Mouse (Mus musculus) kidney, embryonic 15.5 days (tissue): ENCODE data around the gene Usp54. TPM values are rescaled to one million over a fixed set of nuclear protein-coding genes. Genes with fewer than 3 reads are reported as not detected.
"Not testable (repeated sequence)": the region's sequence is repeated elsewhere in the genome, so short reads cannot be mapped to it uniquely, and the experiment has no call there.

Source experiments
- ATAC-seq: fragments of 200-750 bp; cut with Nextera tagmentation; replicated peaks from 2 replicates; pipeline ENCODE4 v1.8.0; 2017; ENCODE audit warnings: moderate TSS enrichment; ENCODE audit not compliant: low FRiP score
- H3K27ac ChIP-seq: fragments of 300-500 bp; sonication (generic); 2 replicates; pipeline ENCODE4 v1.5.1; 2015; ENCODE audit warnings: mild to moderate bottlenecking, inconsistent platforms
- H3K27me3 ChIP-seq: fragments of 300-500 bp; sonication (generic); 2 replicates; pipeline ENCODE4 v1.6.1; 2015; ENCODE audit warnings: inconsistent platforms
- H3K36me3 ChIP-seq: fragments of 300-500 bp; sonication (generic); 2 replicates; pipeline ENCODE4 v1.6.1; 2015; ENCODE audit warnings: inconsistent platforms
- H3K4me1 ChIP-seq: fragments of 300-500 bp; sonication (generic); 2 replicates; pipeline ENCODE4 v1.6.1; 2015; ENCODE audit warnings: inconsistent platforms
- H3K4me2 ChIP-seq: fragments of 300-500 bp; sonication (generic); 2 replicates; pipeline ENCODE4 v1.6.1; 2015; ENCODE audit warnings: moderate library complexity, mild to moderate bottlenecking, inconsistent platforms
- H3K4me3 ChIP-seq: fragments of 300-500 bp; sonication (generic); replicated peaks from 2 replicates; pipeline ENCODE4 v1.5.1; 2015; ENCODE audit warnings: mild to moderate bottlenecking, inconsistent platforms
- H3K9ac ChIP-seq: fragments of 300-500 bp; sonication (generic); 2 replicates; pipeline ENCODE4 v1.6.1; 2015; ENCODE audit warnings: mild to moderate bottlenecking, inconsistent platforms
- H3K9me3 ChIP-seq: fragments of 300-500 bp; sonication (generic); replicated peaks from 2 replicates; pipeline ENCODE4 v1.6.1; 2016; ENCODE audit warnings: inconsistent platforms
- WGBS: fragments of 180-500 bp; shearing (Covaris S2); methylation state at CpG from one replicate; pipeline ENCODE4 v1.1.7; 2015; ENCODE audit warnings: mixed read lengths; 5-methylcytosine and 5-hydroxymethylcytosine counted together
- polyA plus RNA-seq: library from polyadenylated mRNA; unstranded; fragments of >200 nt; fragmentation: Nextera tagmentation; extraction: Ambion mirVana; gene quantifications from 2 replicates; pipeline ENCODE4 v1.2.1, GENCODE M21; 2015

Gene Usp54
- polyA plus RNA-seq, 1 experiment from 2014 or later = 8.9 TPM

- Histone ChIP-seq H3K4me3 (no peak overlapping the region), H3K27ac (no peak overlapping the region), H3K9ac (no peak overlapping the region), H3K4me1 (peaks cover 22% of the 10 kb centered on the region), H3K4me2 (no peak overlapping the region), H3K27me3 (no peaks in the 10 kb centered on the region), H3K36me3 (no peaks in the 10 kb centered on the region), H3K9me3 (no peaks in the 10 kb centered on the region)
- 43% methylated on average over 4 of the region's 4 CpGs for WGBS
- 0 out of 2 replicates have a peak, but pooled peaks have one; percentile 33 for ATAC-seq
Measured at GRCm38 (mm10) chr14:20651722-20652256, 10.9 kb upstream of the Usp54 start.

DNA sequence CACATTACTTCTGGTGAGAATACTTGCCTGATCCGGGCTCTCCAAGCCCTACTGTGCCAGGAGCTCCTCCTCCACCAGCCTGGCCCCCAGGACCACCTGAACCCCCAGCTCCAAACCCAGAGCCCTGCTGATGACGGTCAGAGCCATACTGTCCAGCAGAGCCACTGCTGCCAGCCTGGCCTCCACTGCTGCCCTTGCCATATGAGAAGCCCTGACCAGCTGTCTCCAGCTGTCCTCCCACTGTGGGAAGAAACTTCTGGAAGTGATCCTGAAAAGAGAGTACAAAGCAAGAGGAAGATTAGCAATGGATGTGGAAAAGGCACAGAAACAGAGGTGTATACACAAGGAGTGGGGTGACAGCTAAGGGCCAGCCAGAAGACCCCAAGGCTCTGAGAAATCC is 10.1 kb upstream of the Usp54 start:
- H3K9me3 ChIP-seq = no peaks in the 10 kb centered on the region
- WGBS = 51% methylated on average over 2 of the region's 2 CpGs
- no peak for ATAC-seq
- no peak overlapping the region for H3K4me2 ChIP-seq
- no peak overlapping the region for H3K27ac ChIP-seq
- no peaks in the 10 kb centered on the region for H3K27me3 ChIP-seq
- H3K36me3 ChIP-seq = no peaks in the 10 kb centered on the region
- H3K4me1 ChIP-seq = peaks cover 15% of the 10 kb centered on the region; the same call in 1 of the 2 replicates
- H3K4me3 ChIP-seq = no peak overlapping the region
- no peak overlapping the region for H3K9ac ChIP-seq

DNA sequence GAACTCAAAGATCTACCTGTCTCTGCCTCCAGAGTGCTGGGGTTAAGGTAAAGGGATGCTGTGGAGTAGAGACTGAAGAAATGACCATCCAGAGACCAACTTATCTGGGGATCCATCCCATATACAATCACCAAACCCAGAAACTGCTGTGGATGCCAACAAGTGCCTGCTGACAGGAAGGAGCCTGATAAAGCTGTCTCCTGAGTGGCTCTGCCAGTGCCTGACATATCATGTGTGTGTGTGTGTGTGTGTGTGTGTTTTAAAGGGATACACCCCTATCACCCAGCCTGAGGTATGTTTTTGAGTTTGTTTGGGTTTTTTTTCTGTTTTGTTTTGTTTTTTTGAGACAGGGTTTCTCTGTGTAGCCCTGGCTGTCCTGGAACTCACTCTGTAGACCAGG is 5.5 kb upstream of the Usp54 start:
- Histone ChIP-seq H3K36me3 (no peaks in the 10 kb centered on the region), H3K4me2 (no peak overlapping the region), H3K27me3 (no peaks in the 10 kb centered on the region), H3K9me3 (no peaks in the 10 kb centered on the region), H3K4me3 (no peak overlapping the region), H3K9ac (no peak overlapping the region), H3K27ac (no peak overlapping the region), H3K4me1 (peaks cover 9% of the 10 kb centered on the region)
- no peak for ATAC-seq

DNA sequence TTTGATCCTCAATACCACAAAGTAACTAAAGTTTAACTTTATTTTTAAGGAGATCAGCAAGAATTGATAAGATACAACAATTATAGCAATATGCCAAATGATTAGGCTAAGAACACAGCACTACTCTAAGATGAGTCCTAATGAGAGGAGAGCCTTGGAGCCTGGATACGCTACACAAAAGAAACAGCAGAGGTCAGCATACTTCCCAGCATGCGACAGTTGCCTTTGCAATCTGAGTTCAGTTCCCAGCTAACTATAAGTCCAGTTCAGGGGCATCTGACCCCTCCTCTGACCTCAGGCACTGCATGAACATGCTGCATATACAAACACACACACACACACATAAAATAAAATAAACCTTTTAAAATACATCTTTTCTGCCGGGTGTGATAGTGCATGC is 4.7 kb upstream of the Usp54 start:
- Histone ChIP-seq H3K27me3 (no peaks in the 10 kb centered on the region), H3K4me2 (no peak overlapping the region), H3K4me1 (peaks cover 8% of the 10 kb centered on the region), H3K9me3 (no peaks in the 10 kb centered on the region), H3K9ac (no peak overlapping the region), H3K27ac (no peak overlapping the region), H3K4me3 (no peak overlapping the region), H3K36me3 (no peaks in the 10 kb centered on the region)
- ATAC-seq = no peak
- WGBS = 38% methylated on average over 3 of the region's 3 CpGs

- peak overlapping the region; percentile 72 for H3K4me2 ChIP-seq
- peak overlapping the region; percentile 96 for H3K27ac ChIP-seq
- H3K9ac ChIP-seq = peak overlapping the region; percentile 82
- H3K36me3 ChIP-seq = no peaks in the 10 kb centered on the region
- 16% methylated on average over 10 of the region's 10 CpGs for WGBS
- H3K9me3 ChIP-seq = no peaks in the 10 kb centered on the region
- H3K27me3 ChIP-seq = no peaks in the 10 kb centered on the region
- H3K4me1 ChIP-seq = peaks cover 13% of the 10 kb centered on the region
- H3K4me3 ChIP-seq = peak overlapping the region; percentile 85
- peak; percentile 5; the same call in 1 of the 2 replicates for ATAC-seq
Measured at GRCm38 (mm10) chr14:20641438-20641875, 594 bp upstream of the Usp54 start.

GRCm38 (mm10) chr14:20639918-20640619 is 794 bp downstream of the Usp54 start:
- ATAC-seq = peak; percentile 68
- Histone ChIP-seq H3K36me3 (no peaks in the 10 kb centered on the region), H3K27ac (peak overlapping the region; percentile 96), H3K4me3 (peak overlapping the region; percentile 85), H3K4me1 (peaks cover 13% of the 10 kb centered on the region), H3K4me2 (peak overlapping the region; percentile 87), H3K9ac (peak overlapping the region; percentile 82), H3K9me3 (no peaks in the 10 kb centered on the region), H3K27me3 (no peaks in the 10 kb centered on the region)
- WGBS = 2% methylated on average over 16 of the region's 16 CpGs

GRCm38 (mm10) chr14:20638702-20639101 is 2.2 kb downstream of the Usp54 start:
- H3K4me2 ChIP-seq = no peak overlapping the region
- no peaks in the 10 kb centered on the region for H3K27me3 ChIP-seq
- peaks cover 13% of the 10 kb centered on the region for H3K4me1 ChIP-seq
- H3K36me3 ChIP-seq = no peaks in the 10 kb centered on the region
- H3K4me3 ChIP-seq = no peak overlapping the region
- H3K27ac ChIP-seq = no peak overlapping the region
- 91% methylated on average over 6 of the region's 6 CpGs for WGBS
- H3K9ac ChIP-seq = no peak overlapping the region
- H3K9me3 ChIP-seq = no peaks in the 10 kb centered on the region
- ATAC-seq = no peak

- WGBS = 76% methylated on average over 2 of the region's 2 CpGs
- ATAC-seq = no peak
Measured at GRCm38 (mm10) chr14:20637818-20638574, 2.9 kb downstream of the Usp54 start.

GRCm38 (mm10) chr14:20636968-20637367 is 3.9 kb downstream of the Usp54 start:
- H3K27me3 ChIP-seq, H3K9me3 ChIP-seq, H3K4me3 ChIP-seq, H3K4me2 ChIP-seq, H3K27ac ChIP-seq, ATAC-seq, H3K36me3 ChIP-seq, H3K9ac ChIP-seq: not testable (repeated sequence)
- WGBS = 91% methylated on average over 3 of the region's 3 CpGs
- peaks cover 11% of the 10 kb centered on the region for H3K4me1 ChIP-seq

More at GRCm38 (mm10) chr14:20637818-20638574, 2.9 kb downstream of the Usp54 start:
- Histone ChIP-seq H3K9me3 (no peaks in the 10 kb centered on the region), H3K4me1 (peaks cover 13% of the 10 kb centered on the region), H3K27ac (no peak overlapping the region), H3K4me3 (no peak overlapping the region), H3K9ac (no peak overlapping the region), H3K27me3 (no peaks in the 10 kb centered on the region), H3K4me2 (no peak overlapping the region), H3K36me3 (no peaks in the 10 kb centered on the region)

DNA sequence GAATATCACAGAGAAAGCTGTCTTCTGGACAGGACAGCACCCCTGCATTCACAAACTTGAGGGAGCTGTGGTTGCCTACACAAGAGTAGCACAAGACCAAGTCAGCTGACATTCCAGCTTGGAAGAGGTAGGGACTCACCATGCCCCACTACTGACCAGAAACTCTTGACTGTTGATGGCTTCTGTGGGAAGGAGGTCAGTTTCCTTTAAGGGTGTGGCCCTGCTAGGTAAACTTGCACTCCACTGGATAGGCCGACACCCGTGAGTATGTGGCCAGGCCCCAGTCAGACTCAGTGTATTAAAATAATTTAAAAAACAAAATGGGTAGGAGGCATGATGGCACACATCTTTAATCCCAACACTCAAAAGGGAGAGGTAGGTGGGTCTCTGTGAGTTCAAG is 5.3 kb downstream of the Usp54 start:
- WGBS = 91% methylated on average over 2 of the region's 2 CpGs
- no peak overlapping the region for H3K4me2 ChIP-seq
- no peaks in the 10 kb centered on the region for H3K9me3 ChIP-seq
- no peaks in the 10 kb centered on the region for H3K36me3 ChIP-seq
- H3K4me1 ChIP-seq = 0 out of 2 replicates have a peak, but pooled peaks cover 6% of the 10 kb centered on the region
- H3K9ac ChIP-seq = no peak overlapping the region
- H3K27ac ChIP-seq = no peak overlapping the region
- no peaks in the 10 kb centered on the region for H3K27me3 ChIP-seq
- H3K4me3 ChIP-seq = no peak overlapping the region
- no peak for ATAC-seq

- 30% methylated on average over 4 of the region's 4 CpGs for WGBS
- no peak for ATAC-seq
- no peak overlapping the region for H3K27ac ChIP-seq
- no peaks in the 10 kb centered on the region for H3K9me3 ChIP-seq
- no peaks in the 10 kb centered on the region for H3K36me3 ChIP-seq
- H3K9ac ChIP-seq = no peak overlapping the region
- no peaks in the 10 kb centered on the region for H3K4me1 ChIP-seq
- no peak overlapping the region for H3K4me3 ChIP-seq
- H3K27me3 ChIP-seq = no peaks in the 10 kb centered on the region
- no peak overlapping the region for H3K4me2 ChIP-seq
Measured at GRCm38 (mm10) chr14:20631253-20631652, 9.6 kb downstream of the Usp54 start.

- Histone ChIP-seq H3K9ac (no peak overlapping the region), H3K27ac (no peak overlapping the region), H3K27me3 (no peaks in the 10 kb centered on the region), H3K4me2 (no peak overlapping the region), H3K36me3 (no peaks in the 10 kb centered on the region), H3K4me1 (no peaks in the 10 kb centered on the region), H3K4me3 (no peak overlapping the region), H3K9me3 (no peaks in the 10 kb centered on the region)
- ATAC-seq = no peak
- 66% methylated on average over 3 of the region's 3 CpGs for WGBS
Measured at GRCm38 (mm10) chr14:20626971-20627370, 13.9 kb downstream of the Usp54 start.
